Mouse (Mus musculus): Measurements from ENCODE around the gene Zfyve19.

GRCm38 (mm10) chr2:119262978-119263377, 54.6 kb downstream of the Zfyve19 start:
- TF ChIP-seq CTCF (IDR thresholded peaks at IDR 0.05; ENCODE audit: control insufficient read depth, insufficient read depth, low read length) (no peak), POLR2A (IDR thresholded peaks at IDR 0.05; ENCODE audit: borderline replicate concordance, control insufficient read depth, low read depth, low read length) (no peak)
